Mouse (Mus musculus): ENCODE data around the gene H2-M10.6. TPM values are rescaled to one million over a fixed set of nuclear protein-coding genes. Genes with fewer than 3 reads are reported as not detected.

The H2-M10.6 gene
- polyA plus RNA-seq, 1 experiment from 2014 or later: not detected

DNA sequence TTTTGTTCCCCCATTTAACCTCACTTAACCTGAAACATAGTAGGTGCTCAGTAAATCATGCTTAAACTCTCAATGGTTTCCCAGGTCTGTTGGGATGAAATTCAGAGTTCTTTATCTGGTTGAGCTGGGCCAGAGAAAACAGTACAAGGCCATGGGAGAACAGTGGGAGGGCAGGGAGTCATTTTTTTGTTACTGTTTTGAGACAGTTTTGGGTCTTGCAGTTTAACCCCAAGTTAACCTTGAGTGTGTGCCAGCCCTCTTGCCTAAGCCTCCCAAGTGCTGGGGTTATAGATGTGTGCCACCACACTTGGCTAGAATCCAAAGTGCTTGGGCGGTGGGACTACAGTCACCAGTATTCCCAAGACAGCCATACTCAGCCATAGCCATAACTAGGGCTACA lies 32.8 kb downstream of the H2-M10.6 start:
- no peak overlapping the region for H3K27ac ChIP-seq (replicated peaks; ENCODE audit: low read depth, low read length)
- ATAC-seq (ENCODE audit: insufficient number of reproducible peaks, low FRiP score, low TSS enrichment, low read depth): no peak
- WGBS: 93% methylated on average over 1 of the region's 1 CpGs

DNA sequence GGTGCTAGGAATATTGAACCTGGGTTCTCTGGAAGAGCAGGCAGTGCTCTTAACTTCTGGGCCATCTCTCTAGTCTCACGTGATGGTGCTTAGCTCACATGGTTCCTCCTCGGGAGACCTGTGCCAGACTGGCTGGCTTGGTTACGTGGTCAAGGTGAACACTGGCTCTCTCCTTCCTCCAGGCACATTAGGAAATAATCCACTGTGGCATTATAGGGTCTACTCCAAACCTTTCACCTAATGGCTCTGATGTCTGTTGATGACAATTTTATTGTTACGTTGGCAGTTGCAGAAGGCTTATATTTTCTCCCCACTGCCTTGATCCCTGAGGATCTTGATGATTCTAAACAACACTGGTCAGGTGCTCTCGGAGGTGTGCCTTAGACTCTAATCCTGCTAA lies 36.9 kb downstream of the H2-M10.6 start:
- WGBS: 80% methylated on average over 5 of the region's 5 CpGs
- Histone ChIP-seq H3K27ac (replicated peaks; ENCODE audit: low read depth, low read length) (no peak overlapping the region), H3K9ac (ENCODE audit: low read length) (no peak overlapping the region), H3K4me3 (ENCODE audit: low read depth, low read length) (no peak overlapping the region), H3K4me1 (ENCODE audit: control insufficient read depth, insufficient read depth, low read length) (no peaks in the 10 kb centered on the region), H3K36me3 (ENCODE audit: control insufficient read depth, insufficient read depth, low read length) (peaks cover 10% of the 10 kb centered on the region), H3K9me3 (ENCODE audit: control insufficient read depth, low read length) (no peaks in the 10 kb centered on the region), H3K27me3 (ENCODE audit: control insufficient read depth, insufficient read depth, low read length) (no peaks in the 10 kb centered on the region), H3K4me2 (ENCODE audit: low read depth, severe bottlenecking) (no peak overlapping the region)
- DNase-seq (ENCODE audit: low spot score) (no peak), ATAC-seq (ENCODE audit: insufficient number of reproducible peaks, low FRiP score, low TSS enrichment, low read depth) (no peak)

More for the DNA sequence above, 32.8 kb downstream of the H2-M10.6 start:
- H3K9me3 ChIP-seq (ENCODE audit: control insufficient read depth, low read length): no peaks in the 10 kb centered on the region
- no peaks in the 10 kb centered on the region for H3K27me3 ChIP-seq (ENCODE audit: control insufficient read depth, insufficient read depth, low read length)
- no peaks in the 10 kb centered on the region for H3K36me3 ChIP-seq (ENCODE audit: control insufficient read depth, insufficient read depth, low read length)
- no peak for DNase-seq (ENCODE audit: low spot score)
- no peak overlapping the region for H3K9ac ChIP-seq (ENCODE audit: low read length)
- H3K4me1 ChIP-seq (ENCODE audit: control insufficient read depth, insufficient read depth, low read length): no peaks in the 10 kb centered on the region
- no peak overlapping the region for H3K4me2 ChIP-seq (ENCODE audit: low read depth, severe bottlenecking)
- H3K4me3 ChIP-seq (ENCODE audit: low read depth, low read length): no peak overlapping the region

DNA sequence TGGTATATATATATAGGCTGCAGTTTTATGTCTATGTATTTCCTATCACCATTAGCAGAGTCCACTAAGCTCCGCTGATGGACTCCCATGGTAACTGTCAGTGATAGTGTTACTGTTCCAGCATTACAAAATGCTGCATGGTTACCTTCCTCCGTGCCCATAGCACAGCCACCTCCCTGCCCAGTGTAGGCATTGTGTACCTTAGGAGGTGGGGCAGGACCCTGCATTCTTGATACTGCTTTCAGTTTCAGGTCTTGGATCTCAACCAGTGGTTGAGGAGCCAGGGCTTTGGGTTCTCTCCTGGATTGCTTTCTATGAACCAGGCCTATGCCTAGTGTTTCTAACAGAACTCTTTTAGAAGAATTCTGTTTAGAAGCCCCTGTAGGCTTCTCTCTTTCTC lies 38.0 kb downstream of the H2-M10.6 start:
- H3K4me1 ChIP-seq (ENCODE audit: control insufficient read depth, insufficient read depth, low read length): no peaks in the 10 kb centered on the region
- no peak overlapping the region for H3K4me2 ChIP-seq (ENCODE audit: low read depth, severe bottlenecking)
- peaks cover 10% of the 10 kb centered on the region for H3K36me3 ChIP-seq (ENCODE audit: control insufficient read depth, insufficient read depth, low read length)
- H3K27me3 ChIP-seq (ENCODE audit: control insufficient read depth, insufficient read depth, low read length): no peaks in the 10 kb centered on the region
- no peak overlapping the region for H3K9ac ChIP-seq (ENCODE audit: low read length)
- WGBS: 91% methylated on average over 2 of the region's 2 CpGs
- DNase-seq (ENCODE audit: low spot score) (no peak), ATAC-seq (ENCODE audit: insufficient number of reproducible peaks, low FRiP score, low TSS enrichment, low read depth) (no peak)
- no peak overlapping the region for H3K4me3 ChIP-seq (ENCODE audit: low read depth, low read length)
- H3K9me3 ChIP-seq (ENCODE audit: control insufficient read depth, low read length): no peaks in the 10 kb centered on the region
- H3K27ac ChIP-seq (replicated peaks; ENCODE audit: low read depth, low read length): no peak overlapping the region

DNA sequence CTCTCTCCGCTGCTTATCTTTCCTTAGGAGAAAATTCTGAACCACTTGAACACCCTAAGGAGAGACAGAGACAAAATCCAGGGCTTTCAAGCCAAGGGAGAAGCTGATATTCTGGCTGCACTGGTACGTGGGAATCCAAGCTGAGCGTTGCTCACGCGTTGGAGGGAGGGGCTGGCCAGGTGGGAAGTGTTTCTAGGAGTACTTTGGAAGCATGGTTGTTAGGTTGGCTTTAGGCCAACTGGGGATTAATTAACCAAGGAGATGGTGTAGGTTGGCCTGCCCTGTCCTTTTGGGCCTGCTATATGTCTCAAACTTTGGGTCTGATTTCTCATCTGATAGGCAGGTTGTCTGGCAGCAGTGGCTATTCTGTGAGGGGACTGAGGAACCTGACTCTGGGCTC lies 39.2 kb downstream of the H2-M10.6 start:
- Histone ChIP-seq H3K4me2 (ENCODE audit: low read depth, severe bottlenecking) (no peak overlapping the region), H3K27ac (replicated peaks; ENCODE audit: low read depth, low read length) (no peak overlapping the region), H3K9ac (ENCODE audit: low read length) (no peak overlapping the region), H3K4me1 (ENCODE audit: control insufficient read depth, insufficient read depth, low read length) (no peaks in the 10 kb centered on the region), H3K4me3 (ENCODE audit: low read depth, low read length) (no peak overlapping the region), H3K27me3 (ENCODE audit: control insufficient read depth, insufficient read depth, low read length) (no peaks in the 10 kb centered on the region), H3K36me3 (ENCODE audit: control insufficient read depth, insufficient read depth, low read length) (peaks cover 10% of the 10 kb centered on the region), H3K9me3 (ENCODE audit: control insufficient read depth, low read length) (no peaks in the 10 kb centered on the region)
- no peak for DNase-seq (ENCODE audit: low spot score)
- ATAC-seq (ENCODE audit: insufficient number of reproducible peaks, low FRiP score, low TSS enrichment, low read depth): no peak
- 86% methylated on average over 5 of the region's 5 CpGs for WGBS

DNA sequence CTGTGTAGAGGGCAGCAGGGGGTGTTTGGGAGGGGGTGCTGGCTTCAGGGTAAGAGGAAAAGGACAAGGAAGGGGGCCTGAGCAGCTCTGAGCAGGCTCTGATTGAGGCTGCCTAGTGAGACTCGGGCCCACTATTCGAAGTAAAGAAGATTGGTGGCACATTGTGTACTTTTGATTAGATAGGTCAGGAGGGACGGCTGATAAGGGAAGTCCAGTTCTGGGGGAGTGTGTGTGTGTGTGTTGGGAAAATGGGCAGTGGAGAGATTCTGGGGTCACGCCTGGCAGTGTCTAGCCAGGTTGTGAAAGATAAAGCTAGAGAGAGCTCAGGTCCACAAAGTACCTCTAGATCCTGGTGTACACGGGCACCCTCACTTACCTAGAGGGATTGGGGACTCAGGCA lies 39.7 kb downstream of the H2-M10.6 start:
- WGBS: 82% methylated on average over 5 of the region's 5 CpGs
- Histone ChIP-seq H3K36me3 (ENCODE audit: control insufficient read depth, insufficient read depth, low read length) (peaks cover 12% of the 10 kb centered on the region), H3K4me1 (ENCODE audit: control insufficient read depth, insufficient read depth, low read length) (no peaks in the 10 kb centered on the region)

DNA sequence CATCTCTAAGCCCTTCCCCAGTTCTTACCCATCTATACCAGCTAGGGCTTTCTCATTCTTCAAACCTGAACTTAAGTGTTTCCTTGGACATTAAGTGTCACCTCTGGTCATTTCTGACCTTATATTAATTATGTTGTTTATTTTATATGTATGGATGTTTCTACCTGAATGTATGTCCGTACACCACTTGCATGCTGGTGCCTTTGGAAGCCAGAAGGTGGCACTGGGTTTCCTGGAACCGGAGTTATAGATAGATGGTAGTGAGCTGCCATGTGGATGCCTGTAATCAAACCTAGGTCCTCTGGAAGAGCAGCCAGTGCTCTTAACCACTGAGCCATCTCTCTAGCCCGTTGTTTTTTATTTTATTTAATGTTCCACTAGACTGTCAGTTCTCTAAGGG lies 43.5 kb downstream of the H2-M10.6 start:
- ATAC-seq (ENCODE audit: insufficient number of reproducible peaks, low FRiP score, low TSS enrichment, low read depth): no peak

More for the DNA sequence above, 39.7 kb downstream of the H2-M10.6 start:
- ATAC-seq (ENCODE audit: insufficient number of reproducible peaks, low FRiP score, low TSS enrichment, low read depth) (no peak), DNase-seq (ENCODE audit: low spot score) (no peak)
- H3K27ac ChIP-seq (replicated peaks; ENCODE audit: low read depth, low read length): no peak overlapping the region
- no peak overlapping the region for H3K4me3 ChIP-seq (ENCODE audit: low read depth, low read length)
- H3K27me3 ChIP-seq (ENCODE audit: control insufficient read depth, insufficient read depth, low read length): no peaks in the 10 kb centered on the region
- H3K9me3 ChIP-seq (ENCODE audit: control insufficient read depth, low read length): no peaks in the 10 kb centered on the region
- H3K9ac ChIP-seq (ENCODE audit: low read length): no peak overlapping the region
- H3K4me2 ChIP-seq (ENCODE audit: low read depth, severe bottlenecking): no peak overlapping the region

DNA sequence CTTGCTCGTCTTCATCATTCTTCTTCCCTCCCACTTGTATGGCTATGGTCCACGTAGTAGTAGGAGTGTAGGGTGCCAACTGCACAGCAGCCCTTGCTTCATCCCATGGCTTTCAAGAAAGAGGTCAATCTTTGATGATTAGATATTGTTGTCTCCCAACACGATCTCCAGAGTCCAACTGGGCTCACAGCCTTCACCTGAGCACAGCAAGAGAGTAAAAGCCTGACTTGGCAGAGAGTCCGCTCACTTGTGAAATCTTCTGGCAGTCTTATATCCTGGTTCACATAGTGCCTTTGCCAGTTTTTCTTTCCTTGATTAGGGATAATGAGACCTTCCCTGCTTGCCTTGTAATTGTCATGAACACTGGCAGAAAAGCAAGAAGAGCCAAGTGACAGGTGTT lies 44.3 kb downstream of the H2-M10.6 start:
- peaks cover 17% of the 10 kb centered on the region for H3K36me3 ChIP-seq (ENCODE audit: control insufficient read depth, insufficient read depth, low read length)
- ATAC-seq (ENCODE audit: insufficient number of reproducible peaks, low FRiP score, low TSS enrichment, low read depth) (no peak), DNase-seq (ENCODE audit: low spot score) (no peak)
- no peak overlapping the region for H3K27ac ChIP-seq (replicated peaks; ENCODE audit: low read depth, low read length)
- H3K9me3 ChIP-seq (ENCODE audit: control insufficient read depth, low read length): no peaks in the 10 kb centered on the region
- WGBS: 98% methylated on average over 4 of the region's 4 CpGs
- H3K4me3 ChIP-seq (ENCODE audit: low read depth, low read length): no peak overlapping the region
- no peaks in the 10 kb centered on the region for H3K4me1 ChIP-seq (ENCODE audit: control insufficient read depth, insufficient read depth, low read length)
- H3K4me2 ChIP-seq (ENCODE audit: low read depth, severe bottlenecking): no peak overlapping the region
- no peak overlapping the region for H3K9ac ChIP-seq (ENCODE audit: low read length)
- no peaks in the 10 kb centered on the region for H3K27me3 ChIP-seq (ENCODE audit: control insufficient read depth, insufficient read depth, low read length)

More for the DNA sequence above, 43.5 kb downstream of the H2-M10.6 start:
- Histone ChIP-seq H3K9ac (ENCODE audit: low read length) (no peak overlapping the region), H3K9me3 (ENCODE audit: control insufficient read depth, low read length) (no peaks in the 10 kb centered on the region), H3K4me2 (ENCODE audit: low read depth, severe bottlenecking) (no peak overlapping the region), H3K27ac (replicated peaks; ENCODE audit: low read depth, low read length) (no peak overlapping the region), H3K4me3 (ENCODE audit: low read depth, low read length) (no peak overlapping the region), H3K27me3 (ENCODE audit: control insufficient read depth, insufficient read depth, low read length) (no peaks in the 10 kb centered on the region), H3K36me3 (ENCODE audit: control insufficient read depth, insufficient read depth, low read length) (peaks cover 19% of the 10 kb centered on the region), H3K4me1 (ENCODE audit: control insufficient read depth, insufficient read depth, low read length) (no peaks in the 10 kb centered on the region)
- 92% methylated on average over 3 of the region's 3 CpGs for WGBS
- DNase-seq (ENCODE audit: low spot score): no peak

DNA sequence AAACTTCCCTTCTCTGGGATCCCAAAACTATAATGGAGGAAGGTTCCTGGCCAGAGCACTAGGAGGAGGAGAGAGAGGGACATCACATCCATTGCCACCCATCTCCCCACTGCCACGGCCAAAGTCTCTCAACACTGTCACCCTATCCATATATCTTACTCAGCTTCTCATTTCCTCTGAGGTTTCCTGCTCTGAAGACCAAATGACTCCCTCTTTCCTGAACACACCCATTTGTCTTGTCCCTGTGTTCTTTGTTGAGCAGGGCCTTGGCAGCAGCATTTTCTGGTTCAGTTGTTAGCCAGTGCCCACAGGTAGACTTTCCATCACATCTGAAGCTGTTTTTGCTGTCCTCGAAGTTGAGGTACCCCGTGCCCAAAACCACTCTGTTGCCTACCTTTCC lies 46.2 kb downstream of the H2-M10.6 start:
- Histone ChIP-seq H3K9me3 (ENCODE audit: control insufficient read depth, low read length) (no peaks in the 10 kb centered on the region), H3K36me3 (ENCODE audit: control insufficient read depth, insufficient read depth, low read length) (peaks cover 11% of the 10 kb centered on the region; the same call in 1 of the 2 replicates), H3K27me3 (ENCODE audit: control insufficient read depth, insufficient read depth, low read length) (no peaks in the 10 kb centered on the region), H3K4me1 (ENCODE audit: control insufficient read depth, insufficient read depth, low read length) (no peaks in the 10 kb centered on the region), H3K4me3 (ENCODE audit: low read depth, low read length) (no peak overlapping the region), H3K4me2 (ENCODE audit: low read depth, severe bottlenecking) (no peak overlapping the region), H3K27ac (replicated peaks; ENCODE audit: low read depth, low read length) (no peak overlapping the region), H3K9ac (ENCODE audit: low read length) (no peak overlapping the region)
- DNase-seq (ENCODE audit: low spot score) (no peak), ATAC-seq (ENCODE audit: insufficient number of reproducible peaks, low FRiP score, low TSS enrichment, low read depth) (no peak)
- 88% methylated on average over 3 of the region's 3 CpGs for WGBS

DNA sequence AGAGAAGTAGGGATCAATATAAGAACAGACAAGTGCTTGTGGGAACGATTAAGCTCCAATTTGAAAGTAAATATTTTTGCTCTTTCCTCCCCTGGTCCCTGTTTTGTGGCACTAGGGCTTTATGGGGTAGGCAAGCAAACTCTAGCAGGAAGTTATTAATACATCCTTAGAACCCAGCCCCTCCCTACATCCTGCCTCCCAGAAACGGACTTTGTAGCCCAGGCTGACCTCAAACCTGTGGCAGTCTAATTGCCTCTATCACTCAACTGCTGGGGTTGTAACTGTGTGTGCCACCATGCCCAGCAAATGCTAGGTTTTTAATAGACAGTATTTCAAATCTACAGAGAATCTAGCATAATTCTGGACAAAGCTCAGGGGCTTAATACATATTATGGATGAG lies 49.7 kb downstream of the H2-M10.6 start:
- no peak for ATAC-seq (ENCODE audit: insufficient number of reproducible peaks, low FRiP score, low TSS enrichment, low read depth)
- Histone ChIP-seq H3K9me3 (ENCODE audit: control insufficient read depth, low read length) (no peaks in the 10 kb centered on the region), H3K4me1 (ENCODE audit: control insufficient read depth, insufficient read depth, low read length) (no peaks in the 10 kb centered on the region), H3K9ac (ENCODE audit: low read length) (no peak overlapping the region), H3K27me3 (ENCODE audit: control insufficient read depth, insufficient read depth, low read length) (peaks cover 12% of the 10 kb centered on the region), H3K36me3 (ENCODE audit: control insufficient read depth, insufficient read depth, low read length) (peaks cover 6% of the 10 kb centered on the region; the same call in 1 of the 2 replicates), H3K4me2 (ENCODE audit: low read depth, severe bottlenecking) (no peak overlapping the region), H3K27ac (replicated peaks; ENCODE audit: low read depth, low read length) (no peak overlapping the region), H3K4me3 (ENCODE audit: low read depth, low read length) (no peak overlapping the region)
- no peak for DNase-seq (ENCODE audit: low spot score)
- 49% methylated on average over 2 of the region's 2 CpGs for WGBS
